Mouse (Mus musculus): ENCODE measurements around the gene Celsr1. TPM values are rescaled to one million over a fixed set of nuclear protein-coding genes. Genes with fewer than 3 reads are reported as not detected.

Gene Celsr1
- polyA plus RNA-seq, 1 experiment from 2014 or later: 3.9 TPM

- Histone ChIP-seq H3K4me3 (replicated peaks) (no peak overlapping the region), H3K4me2 (no peak overlapping the region), H3K36me3 (peaks cover 67% of the 10 kb centered on the region), H3K27me3 (no peaks in the 10 kb centered on the region), H3K4me1 (no peaks in the 10 kb centered on the region; the same call in 1 of the 2 replicates), H3K9me3 (replicated peaks) (no peaks in the 10 kb centered on the region), H3K27ac (no peak overlapping the region), H3K9ac (no peak overlapping the region)
- WGBS: 84% methylated on average over 8 of the region's 8 CpGs
- ATAC-seq (replicated peaks; ENCODE audit: low FRiP score): no peak
Observed at GRCm38 (mm10) chr15:85919892-85920248, 113.7 kb downstream of the Celsr1 start.

GRCm38 (mm10) chr15:85919191-85919891 is 114.2 kb downstream of the Celsr1 start:
- no peaks in the 10 kb centered on the region for H3K27me3 ChIP-seq
- ATAC-seq (replicated peaks; ENCODE audit: low FRiP score): no peak
- no peak overlapping the region for H3K4me2 ChIP-seq
- H3K9ac ChIP-seq: no peak overlapping the region
- WGBS: 61% methylated on average over 8 of the region's 8 CpGs
- no peaks in the 10 kb centered on the region; the same call in 1 of the 2 replicates for H3K4me1 ChIP-seq
- H3K4me3 ChIP-seq (replicated peaks): no peak overlapping the region
- H3K9me3 ChIP-seq (replicated peaks): no peaks in the 10 kb centered on the region
- H3K27ac ChIP-seq: no peak overlapping the region
- peaks cover 64% of the 10 kb centered on the region for H3K36me3 ChIP-seq

- H3K27ac ChIP-seq: no peak overlapping the region
- H3K36me3 ChIP-seq: peaks cover 44% of the 10 kb centered on the region
- ATAC-seq (replicated peaks; ENCODE audit: low FRiP score): no peak
- H3K9ac ChIP-seq: no peak overlapping the region
- no peak overlapping the region for H3K4me2 ChIP-seq
- H3K9me3 ChIP-seq (replicated peaks): 0 out of 2 replicates have a peak, but pooled peaks cover 3% of the 10 kb centered on the region
- no peaks in the 10 kb centered on the region for H3K27me3 ChIP-seq
- 44% methylated on average over 2 of the region's 2 CpGs for WGBS
- no peak overlapping the region for H3K4me3 ChIP-seq (replicated peaks)
- H3K4me1 ChIP-seq: peaks cover 21% of the 10 kb centered on the region
Observed at GRCm38 (mm10) chr15:85913605-85914004, 120.0 kb downstream of the Celsr1 start.

GRCm38 (mm10) chr15:85909931-85910330 is 123.6 kb downstream of the Celsr1 start:
- Histone ChIP-seq H3K9me3 (replicated peaks) (0 out of 2 replicates have a peak, but pooled peaks cover 3% of the 10 kb centered on the region), H3K36me3 (peaks cover 10% of the 10 kb centered on the region), H3K27ac (peak overlapping the region; percentile 74; the same call in 1 of the 2 replicates), H3K4me1 (peaks cover 24% of the 10 kb centered on the region), H3K27me3 (no peaks in the 10 kb centered on the region), H3K9ac (no peak overlapping the region), H3K4me2 (no peak overlapping the region), H3K4me3 (replicated peaks) (no peak overlapping the region)
- 19% methylated on average over 10 of the region's 10 CpGs for WGBS
- ATAC-seq (replicated peaks; ENCODE audit: low FRiP score): 0 out of 2 replicates have a peak, but pooled peaks have one; percentile 7

GRCm38 (mm10) chr15:85909492-85909829 is 124.1 kb downstream of the Celsr1 start:
- Histone ChIP-seq H3K9me3 (replicated peaks) (0 out of 2 replicates have a peak, but pooled peaks cover 3% of the 10 kb centered on the region), H3K4me1 (peaks cover 24% of the 10 kb centered on the region), H3K36me3 (peaks cover 9% of the 10 kb centered on the region), H3K27me3 (no peaks in the 10 kb centered on the region), H3K27ac (peak overlapping the region; percentile 74), H3K4me3 (replicated peaks) (no peak overlapping the region), H3K9ac (no peak overlapping the region), H3K4me2 (no peak overlapping the region)
- peak; percentile 37 for ATAC-seq (replicated peaks; ENCODE audit: low FRiP score)
- 52% methylated on average over 3 of the region's 3 CpGs for WGBS

- ATAC-seq (replicated peaks; ENCODE audit: low FRiP score): peak; percentile 69
- H3K4me2 ChIP-seq: no peak overlapping the region
- 0 out of 2 replicates have a peak, but pooled peaks cover 2% of the 10 kb centered on the region for H3K9me3 ChIP-seq (replicated peaks)
- no peak overlapping the region for H3K4me3 ChIP-seq (replicated peaks)
- 76% methylated on average over 7 of the region's 7 CpGs for WGBS
- no peaks in the 10 kb centered on the region for H3K27me3 ChIP-seq
- H3K36me3 ChIP-seq: peaks cover 3% of the 10 kb centered on the region; the same call in 1 of the 2 replicates
- no peak overlapping the region for H3K9ac ChIP-seq
- H3K27ac ChIP-seq: peak overlapping the region; percentile 38
- H3K4me1 ChIP-seq: peaks cover 24% of the 10 kb centered on the region
Observed at GRCm38 (mm10) chr15:85908660-85909491, 124.7 kb downstream of the Celsr1 start.

GRCm38 (mm10) chr15:85903826-85904225 is 129.8 kb downstream of the Celsr1 start:
- H3K9me3 ChIP-seq (replicated peaks): no peaks in the 10 kb centered on the region
- peaks cover 37% of the 10 kb centered on the region for H3K36me3 ChIP-seq
- 80% methylated on average over 8 of the region's 8 CpGs for WGBS
- no peaks in the 10 kb centered on the region for H3K27me3 ChIP-seq
- no peak overlapping the region for H3K4me3 ChIP-seq (replicated peaks)
- no peak overlapping the region for H3K9ac ChIP-seq
- H3K4me1 ChIP-seq: peaks cover 5% of the 10 kb centered on the region
- H3K4me2 ChIP-seq: no peak overlapping the region
- no peak for ATAC-seq (replicated peaks; ENCODE audit: low FRiP score)
- no peak overlapping the region for H3K27ac ChIP-seq

GRCm38 (mm10) chr15:85902505-85902904 is 131.1 kb downstream of the Celsr1 start:
- Histone ChIP-seq H3K4me2 (no peak overlapping the region), H3K36me3 (peaks cover 51% of the 10 kb centered on the region), H3K4me3 (replicated peaks) (no peak overlapping the region), H3K27me3 (no peaks in the 10 kb centered on the region), H3K9me3 (replicated peaks) (no peaks in the 10 kb centered on the region), H3K9ac (no peak overlapping the region), H3K27ac (no peak overlapping the region), H3K4me1 (no peaks in the 10 kb centered on the region)
- ATAC-seq (replicated peaks; ENCODE audit: low FRiP score): 0 out of 2 replicates have a peak, but pooled peaks have one; percentile 7
- WGBS: 89% methylated on average over 10 of the region's 10 CpGs

GRCm38 (mm10) chr15:85900801-85901200 is 132.8 kb downstream of the Celsr1 start:
- Histone ChIP-seq H3K4me2 (no peak overlapping the region), H3K9ac (no peak overlapping the region), H3K4me3 (replicated peaks) (no peak overlapping the region), H3K36me3 (peaks cover 67% of the 10 kb centered on the region), H3K9me3 (replicated peaks) (no peaks in the 10 kb centered on the region), H3K27ac (no peak overlapping the region), H3K27me3 (no peaks in the 10 kb centered on the region), H3K4me1 (no peaks in the 10 kb centered on the region)
- no peak for ATAC-seq (replicated peaks; ENCODE audit: low FRiP score)
- WGBS: 84% methylated on average over 12 of the region's 12 CpGs

GRCm38 (mm10) chr15:85900318-85900717 is 133.3 kb downstream of the Celsr1 start:
- Histone ChIP-seq H3K27me3 (no peaks in the 10 kb centered on the region), H3K9ac (no peak overlapping the region), H3K4me2 (no peak overlapping the region), H3K9me3 (replicated peaks) (no peaks in the 10 kb centered on the region), H3K36me3 (peaks cover 72% of the 10 kb centered on the region), H3K4me1 (no peaks in the 10 kb centered on the region), H3K27ac (no peak overlapping the region), H3K4me3 (replicated peaks) (no peak overlapping the region)
- WGBS: 88% methylated on average over 8 of the region's 8 CpGs
- no peak for ATAC-seq (replicated peaks; ENCODE audit: low FRiP score)

GRCm38 (mm10) chr15:85899396-85899795 is 134.2 kb downstream of the Celsr1 start:
- peaks cover 81% of the 10 kb centered on the region for H3K36me3 ChIP-seq
- ATAC-seq (replicated peaks; ENCODE audit: low FRiP score): no peak
- WGBS: 83% methylated on average over 6 of the region's 6 CpGs
- H3K9ac ChIP-seq: no peak overlapping the region
- H3K4me3 ChIP-seq (replicated peaks): no peak overlapping the region
- H3K4me2 ChIP-seq: no peak overlapping the region
- no peaks in the 10 kb centered on the region for H3K4me1 ChIP-seq
- no peaks in the 10 kb centered on the region for H3K9me3 ChIP-seq (replicated peaks)
- H3K27ac ChIP-seq: no peak overlapping the region
- no peaks in the 10 kb centered on the region for H3K27me3 ChIP-seq

- H3K4me1 ChIP-seq: no peaks in the 10 kb centered on the region
- no peak for ATAC-seq (replicated peaks; ENCODE audit: low FRiP score)
- H3K27me3 ChIP-seq: no peaks in the 10 kb centered on the region
- peaks cover 98% of the 10 kb centered on the region for H3K36me3 ChIP-seq
- H3K9me3 ChIP-seq (replicated peaks): no peaks in the 10 kb centered on the region
- H3K9ac ChIP-seq: no peak overlapping the region
- H3K4me3 ChIP-seq (replicated peaks): no peak overlapping the region
- no peak overlapping the region for H3K27ac ChIP-seq
- 76% methylated on average over 10 of the region's 10 CpGs for WGBS
- H3K4me2 ChIP-seq: no peak overlapping the region
Observed at GRCm38 (mm10) chr15:85897113-85897512, 136.5 kb downstream of the Celsr1 start.

Measured in kidney, embryonic 15.5 days (tissue).